Mouse (Mus musculus) lung, adult 2 months (tissue): ENCODE data around the gene Abcf1.

Experiments used
- CTCF ChIP-seq: fragments of 200-500 bp; IDR thresholded peaks from 2 replicates; pipeline ENCODE4 v1.5.1; 2011; ENCODE audit warnings: mild to moderate bottlenecking, low read length, control low read depth; ENCODE audit not compliant: insufficient read depth
- POLR2A ChIP-seq: fragments of 200-500 bp; IDR thresholded peaks from 2 replicates; pipeline ENCODE4 v1.6.1; 2011; ENCODE audit warnings: low read depth, mild to moderate bottlenecking, control low read depth, low read length, borderline replicate concordance; ENCODE audit errors: extremely low read depth

GRCm38 (mm10) chr17:35978811-35979400 is 9.3 kb upstream of the Abcf1 start:
- TF ChIP-seq POLR2A (peak; percentile 39; the same call in 1 of the 2 replicates), CTCF (no peak)
